Mouse (Mus musculus) cerebral cortex, adult 2 months (tissue): ENCODE measurements around the gene Msrb3.

Experiments used
- WGBS: fragments of 180-500 bp; shearing (Covaris S2); methylation state at CpG from one replicate; pipeline ENCODE4 v1.1.7; 2018; 5-methylcytosine and 5-hydroxymethylcytosine counted together

Gene Msrb3

DNA sequence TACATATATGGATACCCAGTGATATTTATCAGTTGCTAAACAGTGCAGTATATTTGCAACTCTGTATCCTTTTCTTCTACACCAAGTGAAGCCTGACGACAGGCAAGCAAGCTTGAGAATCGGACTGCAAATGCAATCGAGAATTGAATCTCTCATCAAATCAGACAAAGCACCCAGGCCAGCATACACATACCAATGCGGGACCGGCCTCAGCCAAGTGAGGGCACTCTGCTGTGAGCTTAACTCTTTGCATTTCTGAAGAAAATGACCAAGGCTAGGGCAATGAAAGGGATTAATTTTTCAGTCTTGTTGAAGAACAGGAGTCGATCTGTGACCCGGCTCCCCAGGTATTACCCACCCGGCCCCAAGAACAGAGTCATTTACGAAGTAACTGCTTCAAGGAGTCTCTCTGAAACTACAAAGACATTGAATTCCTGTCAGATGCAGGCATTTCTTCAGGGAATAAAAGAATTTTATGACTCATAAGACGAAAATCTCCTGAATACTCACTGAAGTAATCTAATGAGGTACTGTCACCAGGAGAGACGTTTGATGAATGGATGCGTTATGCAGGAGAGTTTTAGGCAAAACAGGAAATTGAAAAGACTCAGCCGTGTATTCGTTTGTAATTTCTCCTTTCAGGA, 88.7 kb downstream of the Msrb3 start:
- 60% methylated on average over 14 of the region's 14 CpGs for whole genome bisulfite sequencing

DNA sequence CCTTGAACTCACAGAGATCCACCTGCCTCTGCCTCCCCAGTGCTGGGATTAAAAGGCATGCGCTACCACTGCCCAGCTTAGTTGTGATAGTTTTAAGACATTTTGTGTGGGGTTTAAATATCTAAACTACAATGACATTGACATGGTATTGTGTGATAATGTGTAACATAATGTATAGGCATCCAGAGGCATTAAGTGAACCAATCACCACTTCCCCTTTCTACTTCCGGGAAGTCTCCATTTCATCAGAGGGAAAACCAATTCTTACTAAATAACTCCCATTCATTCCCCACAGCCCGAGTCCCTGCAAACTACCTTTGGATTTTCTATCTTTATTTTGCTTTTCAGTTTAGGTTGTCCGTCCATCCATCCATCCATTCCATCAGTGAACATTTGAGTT, 90.7 kb downstream of the Msrb3 start:
- WGBS = 94% methylated on average over 4 of the region's 4 CpGs

DNA sequence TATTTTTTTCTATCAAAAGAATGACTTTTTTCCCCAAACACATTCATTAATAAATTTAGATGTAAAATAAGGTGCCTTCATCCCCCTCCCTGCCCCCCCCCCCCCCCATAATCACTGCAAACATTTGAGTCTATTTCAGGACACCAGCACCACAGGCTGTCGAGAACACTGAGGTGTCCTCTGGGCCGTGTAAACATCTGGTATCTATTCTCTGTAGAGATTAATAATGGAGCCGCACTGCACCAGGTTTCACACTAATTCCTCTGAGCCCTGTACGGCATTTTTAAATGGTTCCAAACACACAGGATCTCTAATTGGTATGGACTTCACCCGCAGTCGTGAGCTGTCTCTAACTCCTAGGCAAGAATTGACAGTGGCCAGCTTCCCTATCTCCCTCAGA, 97.8 kb downstream of the Msrb3 start:
- 45% methylated on average over 6 of the region's 6 CpGs for WGBS

GRCm38 (mm10) chr10:120799479-120799878, 99.4 kb downstream of the Msrb3 start:
- WGBS = 86% methylated on average over 6 of the region's 6 CpGs

DNA sequence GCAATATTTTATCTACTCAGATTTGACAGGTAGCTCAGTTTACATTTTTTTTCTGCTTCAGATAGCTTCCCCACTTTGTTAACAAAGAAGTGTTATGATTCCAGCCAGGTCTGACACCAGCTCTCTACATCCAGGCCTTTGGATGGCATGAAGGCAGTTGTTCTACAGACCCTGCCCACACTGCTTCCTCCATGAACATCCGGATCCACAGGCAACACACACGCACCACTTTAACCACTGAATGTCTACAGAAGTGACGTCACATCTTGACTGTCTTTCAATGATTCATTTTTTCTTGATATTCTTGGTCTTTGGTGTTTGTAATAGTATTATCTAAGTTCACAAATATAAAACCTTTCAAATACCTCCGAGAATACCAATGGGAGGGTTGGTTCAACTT, 102.2 kb downstream of the Msrb3 start:
- WGBS = 94% methylated on average over 4 of the region's 4 CpGs

DNA sequence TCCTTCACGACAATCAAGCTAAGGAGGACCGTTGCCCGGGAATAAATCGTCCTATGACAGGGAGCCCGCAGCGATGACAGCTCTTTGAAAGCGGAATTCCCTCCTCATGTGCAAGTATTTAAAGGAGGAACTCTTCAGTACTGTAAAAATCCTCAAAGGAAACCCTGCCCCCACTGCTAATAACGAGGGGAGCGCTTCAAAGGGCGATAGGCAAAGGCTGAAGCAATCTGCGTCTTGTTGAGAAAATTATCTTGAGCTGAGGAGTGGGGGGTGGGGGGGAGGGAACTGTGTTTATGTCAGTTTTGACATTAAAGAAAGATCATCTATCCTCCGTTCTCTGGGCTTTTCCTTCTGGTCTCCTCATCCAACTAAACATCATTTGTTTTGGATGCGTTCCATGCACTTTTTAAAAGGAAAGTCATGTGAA, 104.5 kb downstream of the Msrb3 start:
- WGBS = 42% methylated on average over 13 of the region's 13 CpGs

DNA sequence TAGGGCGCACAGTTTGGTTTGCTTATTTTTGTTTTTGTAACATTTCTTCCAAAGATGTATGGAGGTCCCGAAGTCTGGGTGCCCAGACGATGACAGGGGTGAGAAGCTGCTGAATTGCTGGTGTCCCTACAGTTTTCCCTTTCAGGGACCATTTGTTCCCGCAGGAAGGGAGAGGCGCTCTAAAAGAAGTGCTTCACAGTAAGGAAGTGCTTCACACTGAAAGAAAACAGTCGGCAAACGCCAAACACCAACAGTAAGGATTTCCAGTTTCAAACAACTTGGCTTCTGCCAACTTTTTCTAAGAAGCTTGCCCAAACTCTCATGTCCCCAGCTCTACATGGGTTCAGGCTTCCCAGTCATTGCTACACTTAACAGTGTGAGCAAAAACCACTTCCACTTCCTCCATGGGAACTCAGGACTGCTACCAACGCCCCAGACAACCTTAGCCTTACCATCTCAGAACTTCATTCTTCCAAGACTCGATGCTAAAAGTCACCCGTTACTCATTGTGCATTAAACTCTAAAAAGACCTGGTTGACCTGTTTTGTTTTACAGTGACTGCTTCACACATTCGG, 106.6 kb downstream of the Msrb3 start:
- 65% methylated on average over 11 of the region's 11 CpGs for WGBS

DNA sequence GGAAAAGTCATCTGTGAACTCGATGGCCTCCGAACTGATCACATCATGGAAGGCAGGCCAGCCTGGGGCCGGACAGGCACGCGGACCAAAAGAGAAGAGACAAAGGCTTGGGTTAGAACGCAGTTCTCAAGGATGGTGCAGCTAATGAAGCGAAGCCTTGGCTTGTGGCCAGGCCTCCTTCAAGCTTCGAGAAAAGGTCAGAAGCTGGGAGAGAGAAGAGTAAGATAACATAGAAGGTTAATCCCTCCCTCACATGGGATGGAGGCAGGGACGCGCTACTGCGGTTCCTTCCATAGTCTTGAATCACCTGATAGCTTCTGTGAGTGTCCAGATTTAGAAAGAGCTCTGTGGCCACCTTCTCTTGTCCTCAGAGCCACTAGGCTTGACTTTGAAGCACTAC, 107.5 kb downstream of the Msrb3 start:
- 81% methylated on average over 11 of the region's 11 CpGs for WGBS

GRCm38 (mm10) chr10:120787202-120787601, 111.7 kb downstream of the Msrb3 start:
- 55% methylated on average over 10 of the region's 10 CpGs for WGBS

DNA sequence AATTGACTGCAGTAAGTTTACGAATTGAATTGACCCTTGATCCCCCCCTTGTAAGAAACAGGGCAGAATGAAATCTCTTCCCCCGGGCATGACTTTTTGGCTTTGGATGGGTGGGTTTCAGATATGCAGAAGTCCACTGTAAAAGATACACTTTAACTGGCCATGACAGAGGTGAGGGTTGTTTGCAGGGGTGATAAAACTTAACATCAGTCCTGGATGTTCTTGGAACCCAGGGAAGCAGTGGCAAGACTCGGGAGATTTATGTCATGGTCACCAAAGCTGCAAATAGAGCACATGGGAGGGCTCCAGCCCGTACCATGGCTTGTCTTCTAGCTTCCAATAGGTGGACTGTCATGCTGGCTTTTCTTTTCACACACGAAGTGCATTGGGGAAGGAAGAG, 114.4 kb downstream of the Msrb3 start:
- WGBS = 85% methylated on average over 5 of the region's 5 CpGs

DNA sequence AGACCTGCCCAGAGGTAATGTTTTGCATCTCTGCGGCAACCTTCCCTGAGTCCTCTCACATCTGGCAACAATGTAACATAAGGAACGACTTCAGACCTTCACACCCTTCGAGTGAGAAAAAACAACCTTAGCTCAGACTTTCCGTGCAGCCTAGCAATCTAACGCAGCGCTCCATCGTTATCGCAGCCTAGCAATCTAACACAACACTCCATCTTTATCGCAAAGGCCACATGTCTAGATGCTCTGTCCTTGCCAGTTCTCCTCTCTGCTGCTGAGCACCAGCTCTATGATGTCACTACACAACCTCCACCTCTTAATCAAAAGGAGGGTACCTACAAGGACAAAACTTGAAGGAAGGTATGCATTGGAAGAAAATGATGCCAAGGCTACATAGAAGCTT, 115.5 kb downstream of the Msrb3 start:
- WGBS = 87% methylated on average over 9 of the region's 9 CpGs

GRCm38 (mm10) chr10:120777499-120777898, 121.4 kb downstream of the Msrb3 start:
- WGBS = 96% methylated on average over 3 of the region's 3 CpGs

GRCm38 (mm10) chr10:120775361-120775760, 123.5 kb downstream of the Msrb3 start:
- 79% methylated on average over 4 of the region's 4 CpGs for WGBS

DNA sequence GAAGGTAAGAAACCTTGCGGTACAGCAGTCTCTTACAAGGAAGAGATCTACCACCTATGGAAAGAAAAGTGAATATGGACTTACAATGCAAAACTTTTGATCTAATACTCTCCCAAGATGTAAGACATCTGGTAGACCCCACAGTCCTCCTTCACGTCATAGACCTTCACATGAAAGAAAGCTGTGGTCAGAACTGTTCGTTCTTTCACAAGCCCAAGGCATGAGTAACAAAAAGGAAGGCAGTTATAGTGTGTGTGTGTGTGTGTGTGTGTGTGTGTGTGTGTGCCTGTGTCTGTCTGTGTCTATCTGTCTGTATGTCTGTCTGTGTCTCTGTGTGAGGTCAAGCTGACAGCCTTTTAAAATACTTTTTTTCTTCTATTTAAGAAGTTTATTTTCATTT, 131.5 kb downstream of the Msrb3 start:
- WGBS = 94% methylated on average over 3 of the region's 3 CpGs

- WGBS = 88% methylated on average over 11 of the region's 11 CpGs
Observed at GRCm38 (mm10) chr10:120765398-120765797, 133.5 kb downstream of the Msrb3 start.

GRCm38 (mm10) chr10:120763656-120764466, 135.0 kb downstream of the Msrb3 start:
- 77% methylated on average over 13 of the region's 13 CpGs for WGBS

GRCm38 (mm10) chr10:120762958-120763357, 135.9 kb downstream of the Msrb3 start:
- 68% methylated on average over 12 of the region's 12 CpGs for WGBS

DNA sequence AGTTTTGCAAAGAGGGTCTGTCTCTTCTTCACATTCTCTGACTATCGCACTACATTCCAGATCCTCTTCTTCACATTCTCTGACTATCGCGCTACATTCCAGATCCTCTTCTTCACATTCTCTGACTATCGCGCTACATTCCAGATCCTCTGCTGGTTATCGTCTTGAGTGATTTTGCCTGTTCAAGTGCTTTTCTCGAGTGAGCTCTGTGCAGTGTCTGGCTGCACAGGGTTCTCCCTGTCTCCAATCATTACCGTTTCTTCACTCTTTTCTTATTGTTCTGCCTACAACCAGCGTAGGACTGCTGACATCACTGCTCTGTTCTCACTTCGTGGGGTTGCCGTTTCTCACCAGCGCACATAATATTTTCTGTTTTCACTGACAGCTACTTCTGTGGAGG, 138.2 kb downstream of the Msrb3 start:
- 89% methylated on average over 12 of the region's 12 CpGs for WGBS

DNA sequence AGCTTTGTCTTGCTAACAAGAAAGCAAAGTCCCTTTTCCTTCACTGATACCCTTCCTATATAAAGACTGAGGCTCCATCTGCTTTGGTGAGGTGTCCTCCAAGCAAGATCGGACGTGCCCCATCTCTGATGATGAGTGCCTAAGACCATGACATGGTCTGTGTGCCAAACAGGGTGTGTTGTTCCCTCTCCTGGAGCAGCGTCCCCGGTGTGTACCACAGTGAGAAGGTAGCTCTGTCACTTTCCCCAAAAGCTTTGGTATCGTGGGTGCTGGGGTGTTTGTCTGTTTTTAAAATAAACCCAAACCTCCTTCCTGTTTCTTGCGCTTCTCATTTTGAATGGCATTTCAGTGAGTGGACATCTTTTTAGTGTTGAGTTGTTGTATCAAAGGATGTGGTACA, 139.0 kb downstream of the Msrb3 start:
- 89% methylated on average over 6 of the region's 6 CpGs for WGBS

- WGBS = 95% methylated on average over 5 of the region's 5 CpGs
Observed at GRCm38 (mm10) chr10:120752454-120752853, 146.4 kb downstream of the Msrb3 start.

- WGBS = 58% methylated on average over 11 of the region's 11 CpGs
Observed at GRCm38 (mm10) chr10:120751821-120752261, 147.1 kb downstream of the Msrb3 start.

- WGBS = 70% methylated on average over 11 of the region's 11 CpGs
Observed at GRCm38 (mm10) chr10:120751295-120751722, 147.6 kb downstream of the Msrb3 start.

- WGBS = 97% methylated on average over 5 of the region's 5 CpGs
Observed at GRCm38 (mm10) chr10:120749556-120749955, 149.3 kb downstream of the Msrb3 start.
